Mouse (Mus musculus): ENCODE results near the gene Eftud2. TPM values are rescaled to one million over a fixed set of nuclear protein-coding genes. Genes with fewer than 3 reads are reported as not detected.

Gene Eftud2
- polyA plus RNA-seq, 1 experiment from 2014 or later = 113 TPM

GRCm38 (mm10) chr11:102887433-102887832 is 6.6 kb upstream of the Eftud2 start:
- H3K9me3 ChIP-seq (ENCODE audit: control insufficient read depth, low read length) = no peaks in the 10 kb centered on the region
- ATAC-seq (ENCODE audit: low read depth) = no peak
- peaks cover 2% of the 10 kb centered on the region; the same call in 1 of the 2 replicates for H3K27me3 ChIP-seq (ENCODE audit: control insufficient read depth, insufficient read depth, low read length)
- H3K9ac ChIP-seq (replicated peaks; ENCODE audit: low read depth, low read length) = no peak overlapping the region
- H3K4me1 ChIP-seq (ENCODE audit: control insufficient read depth, insufficient read depth, low read length) = no peaks in the 10 kb centered on the region
- no peak overlapping the region for H3K27ac ChIP-seq (ENCODE audit: low read depth, low read length)
- WGBS = 83% methylated on average over 5 of the region's 5 CpGs
- H3K4me3 ChIP-seq (ENCODE audit: low read depth, low read length) = no peak overlapping the region
- no peaks in the 10 kb centered on the region for H3K36me3 ChIP-seq (ENCODE audit: control insufficient read depth, insufficient read depth, low read length)
- H3K4me2 ChIP-seq (ENCODE audit: low read depth, low read length) = no peak overlapping the region

DNA sequence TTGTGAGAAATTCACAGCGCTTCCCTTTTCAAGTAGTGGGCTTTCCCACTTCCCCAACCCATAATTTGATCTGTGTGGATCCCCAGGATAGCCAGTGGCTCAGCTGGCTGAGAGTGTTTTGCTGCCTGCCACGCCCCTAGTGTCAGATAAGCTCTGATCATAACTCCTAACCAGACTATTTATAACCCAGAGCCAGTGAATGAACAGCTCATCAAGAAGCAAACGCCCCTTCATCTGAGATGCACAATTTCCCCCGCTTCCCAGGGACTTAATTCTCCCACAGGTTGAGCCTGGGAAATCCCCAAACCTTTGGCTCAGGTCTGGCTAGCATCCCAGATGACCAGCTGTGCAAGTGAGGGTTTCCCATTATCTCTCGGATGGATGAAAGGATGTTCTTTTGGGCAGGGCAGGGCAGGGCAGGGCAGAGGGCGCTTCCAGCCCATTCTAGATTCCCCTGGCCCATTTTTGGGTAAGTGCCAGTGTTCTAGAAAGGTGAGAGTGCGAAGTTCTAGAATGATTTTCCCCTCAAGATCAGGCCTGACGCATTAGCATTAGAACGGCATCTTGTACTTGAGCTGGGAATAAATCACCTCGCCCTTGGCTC is 3.9 kb upstream of the Eftud2 start, which contains the start of gene Fam187a:
Gene Fam187a (plus strand): TSS at position 554 of the 604 bp plus-strand sequence.
- WGBS = 49% methylated on average over 10 of the region's 10 CpGs
- no peaks in the 10 kb centered on the region for H3K9me3 ChIP-seq (ENCODE audit: control insufficient read depth, low read length)
- peaks cover 8% of the 10 kb centered on the region for H3K4me1 ChIP-seq (ENCODE audit: control insufficient read depth, insufficient read depth, low read length)
- no peaks in the 10 kb centered on the region for H3K36me3 ChIP-seq (ENCODE audit: control insufficient read depth, insufficient read depth, low read length)
- H3K27ac ChIP-seq (ENCODE audit: low read depth, low read length) = no peak within 1 kb of the TSS
- H3K4me3 ChIP-seq (ENCODE audit: low read depth, low read length) = no peak within 1 kb of the TSS
- H3K9ac ChIP-seq (replicated peaks; ENCODE audit: low read depth, low read length) = no peak within 1 kb of the TSS
- ATAC-seq (ENCODE audit: low read depth) = no peak
- H3K4me2 ChIP-seq (ENCODE audit: low read depth, low read length) = no peak within 1 kb of the TSS
- H3K27me3 ChIP-seq (ENCODE audit: control insufficient read depth, insufficient read depth, low read length) = no peaks in the 10 kb centered on the region

DNA sequence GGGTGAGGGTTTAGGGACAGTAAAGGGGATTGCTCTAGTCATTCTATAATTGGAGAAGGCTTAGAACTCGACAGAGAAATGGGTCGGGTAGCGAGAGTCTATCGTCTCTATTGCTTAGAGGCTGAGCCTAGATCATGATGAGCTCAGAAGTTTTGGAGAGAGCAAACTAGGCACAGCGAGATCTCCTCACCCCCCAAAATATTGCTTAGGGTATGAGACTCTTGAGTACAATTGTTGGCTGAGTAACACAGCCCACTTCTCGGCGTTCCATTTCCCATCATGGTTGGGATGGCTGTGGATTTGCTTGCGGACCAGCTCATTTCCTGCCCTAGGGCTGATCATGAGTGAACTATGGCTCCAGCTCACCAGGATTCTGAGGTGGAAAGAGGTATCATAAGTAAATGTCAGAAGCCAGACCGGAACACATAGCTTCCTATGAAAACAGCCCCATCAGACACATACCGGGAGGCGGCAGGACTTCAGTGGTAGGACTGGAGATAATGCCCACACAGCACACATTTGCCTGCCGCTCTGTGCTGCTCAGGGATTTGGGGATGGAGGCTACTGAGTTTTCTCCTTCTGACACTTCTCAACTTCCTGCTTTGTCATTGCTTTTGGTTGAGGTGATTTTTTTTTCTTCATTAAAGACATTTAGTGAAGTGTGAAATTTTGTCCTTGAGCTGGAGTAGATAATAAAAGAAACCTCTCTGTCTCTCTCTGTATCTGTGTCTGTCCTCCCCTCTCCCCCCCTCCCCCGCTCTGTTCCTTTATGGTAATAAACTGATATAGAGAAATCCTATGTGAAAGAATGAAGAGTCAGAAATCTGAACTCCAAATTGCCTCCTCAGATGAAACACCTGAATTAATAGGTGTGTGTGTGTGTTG is 771 bp upstream of the Eftud2 start:
- peak overlapping the region; percentile 86 for H3K27ac ChIP-seq (ENCODE audit: low read depth, low read length)
- no peak; the same call in 1 of the 2 replicates for ATAC-seq (ENCODE audit: low read depth)
- H3K4me2 ChIP-seq (ENCODE audit: low read depth, low read length) = peak overlapping the region; percentile 75
- H3K4me1 ChIP-seq (ENCODE audit: control insufficient read depth, insufficient read depth, low read length) = peaks cover 12% of the 10 kb centered on the region
- H3K36me3 ChIP-seq (ENCODE audit: control insufficient read depth, insufficient read depth, low read length) = peaks cover 6% of the 10 kb centered on the region; the same call in 1 of the 2 replicates
- 17% methylated on average over 13 of the region's 13 CpGs for WGBS
- peak overlapping the region; percentile 56 for H3K4me3 ChIP-seq (ENCODE audit: low read depth, low read length)
- peak overlapping the region; percentile 72 for H3K9ac ChIP-seq (replicated peaks; ENCODE audit: low read depth, low read length)
- no peaks in the 10 kb centered on the region for H3K27me3 ChIP-seq (ENCODE audit: control insufficient read depth, insufficient read depth, low read length)
- no peaks in the 10 kb centered on the region for H3K9me3 ChIP-seq (ENCODE audit: control insufficient read depth, low read length)

DNA sequence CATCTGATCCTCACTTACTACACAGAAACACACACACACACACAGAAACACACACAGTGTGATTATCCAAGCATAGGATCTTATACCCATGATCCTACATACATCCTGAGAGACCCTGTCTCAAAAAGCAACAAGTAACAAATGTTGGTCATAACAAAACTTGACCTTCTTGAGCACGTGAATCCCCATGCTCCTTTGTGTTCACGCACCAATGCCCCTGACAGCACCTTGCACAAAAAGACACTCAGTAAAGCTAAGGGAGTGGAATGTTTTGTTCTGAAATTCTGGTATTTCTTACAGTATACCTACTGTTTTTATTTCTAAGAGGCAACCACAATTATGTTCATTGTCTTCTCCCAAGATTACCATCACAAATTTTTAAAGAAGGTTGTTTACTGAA is 1.2 kb downstream of the Eftud2 start:
- no peak overlapping the region for H3K4me3 ChIP-seq (ENCODE audit: low read depth, low read length)
- 66% methylated on average over 2 of the region's 2 CpGs for WGBS
- ATAC-seq (ENCODE audit: low read depth) = no peak

DNA sequence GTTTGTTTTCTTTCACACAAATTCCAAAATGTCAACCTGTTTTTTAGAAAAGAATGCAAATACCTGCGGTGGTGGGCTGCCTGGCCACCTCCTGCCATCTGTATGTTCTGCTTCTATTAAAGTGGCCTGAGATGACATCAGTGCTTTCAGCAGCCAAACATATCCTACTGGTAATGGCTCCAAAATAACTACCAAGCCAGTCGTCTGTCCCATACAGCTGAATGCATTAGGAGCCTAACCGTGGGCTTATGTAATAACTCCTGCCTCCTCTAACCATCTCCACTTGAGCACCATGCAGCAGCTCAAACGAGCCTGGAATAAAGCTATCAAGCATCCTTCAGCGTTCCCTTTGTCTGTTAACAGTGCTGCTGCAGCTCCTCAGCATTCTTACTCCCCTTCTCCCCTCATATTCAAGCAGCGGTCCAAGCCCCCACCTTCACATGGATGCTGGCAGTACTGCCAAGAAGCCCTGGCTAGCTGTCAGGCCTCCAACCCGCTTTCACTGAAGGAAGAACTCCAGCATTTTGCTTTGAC is 5.9 kb downstream of the Eftud2 start:
- H3K4me2 ChIP-seq (ENCODE audit: low read depth, low read length) = no peak overlapping the region
- no peak overlapping the region for H3K9ac ChIP-seq (replicated peaks; ENCODE audit: low read depth, low read length)
- H3K4me1 ChIP-seq (ENCODE audit: control insufficient read depth, insufficient read depth, low read length) = peaks cover 5% of the 10 kb centered on the region
- H3K27ac ChIP-seq (ENCODE audit: low read depth, low read length) = no peak overlapping the region
- 92% methylated on average over 7 of the region's 7 CpGs for WGBS
- ATAC-seq (ENCODE audit: low read depth) = no peak
- peaks cover 26% of the 10 kb centered on the region for H3K36me3 ChIP-seq (ENCODE audit: control insufficient read depth, insufficient read depth, low read length)
- H3K27me3 ChIP-seq (ENCODE audit: control insufficient read depth, insufficient read depth, low read length) = no peaks in the 10 kb centered on the region
- no peaks in the 10 kb centered on the region for H3K9me3 ChIP-seq (ENCODE audit: control insufficient read depth, low read length)
- H3K4me3 ChIP-seq (ENCODE audit: low read depth, low read length) = no peak overlapping the region

More for the DNA sequence above, 1.2 kb downstream of the Eftud2 start:
- Histone ChIP-seq H3K36me3 (ENCODE audit: control insufficient read depth, insufficient read depth, low read length) (peaks cover 17% of the 10 kb centered on the region; the same call in 1 of the 2 replicates), H3K4me2 (ENCODE audit: low read depth, low read length) (peak overlapping the region; percentile 75), H3K4me1 (ENCODE audit: control insufficient read depth, insufficient read depth, low read length) (peaks cover 12% of the 10 kb centered on the region), H3K9me3 (ENCODE audit: control insufficient read depth, low read length) (no peaks in the 10 kb centered on the region), H3K27ac (ENCODE audit: low read depth, low read length) (no peak overlapping the region), H3K9ac (replicated peaks; ENCODE audit: low read depth, low read length) (no peak overlapping the region), H3K27me3 (ENCODE audit: control insufficient read depth, insufficient read depth, low read length) (no peaks in the 10 kb centered on the region)

GRCm38 (mm10) chr11:102864272-102864671 is 16.5 kb downstream of the Eftud2 start:
- H3K36me3 ChIP-seq (ENCODE audit: control insufficient read depth, insufficient read depth, low read length) = peaks cover 50% of the 10 kb centered on the region
- no peak overlapping the region for H3K9ac ChIP-seq (replicated peaks; ENCODE audit: low read depth, low read length)
- no peaks in the 10 kb centered on the region for H3K9me3 ChIP-seq (ENCODE audit: control insufficient read depth, low read length)
- H3K4me1 ChIP-seq (ENCODE audit: control insufficient read depth, insufficient read depth, low read length) = no peaks in the 10 kb centered on the region
- no peaks in the 10 kb centered on the region for H3K27me3 ChIP-seq (ENCODE audit: control insufficient read depth, insufficient read depth, low read length)
- no peak for ATAC-seq (ENCODE audit: low read depth)
- H3K4me2 ChIP-seq (ENCODE audit: low read depth, low read length) = no peak overlapping the region
- H3K27ac ChIP-seq (ENCODE audit: low read depth, low read length) = no peak overlapping the region
- WGBS = 45% methylated on average over 4 of the region's 4 CpGs
- no peak overlapping the region for H3K4me3 ChIP-seq (ENCODE audit: low read depth, low read length)

DNA sequence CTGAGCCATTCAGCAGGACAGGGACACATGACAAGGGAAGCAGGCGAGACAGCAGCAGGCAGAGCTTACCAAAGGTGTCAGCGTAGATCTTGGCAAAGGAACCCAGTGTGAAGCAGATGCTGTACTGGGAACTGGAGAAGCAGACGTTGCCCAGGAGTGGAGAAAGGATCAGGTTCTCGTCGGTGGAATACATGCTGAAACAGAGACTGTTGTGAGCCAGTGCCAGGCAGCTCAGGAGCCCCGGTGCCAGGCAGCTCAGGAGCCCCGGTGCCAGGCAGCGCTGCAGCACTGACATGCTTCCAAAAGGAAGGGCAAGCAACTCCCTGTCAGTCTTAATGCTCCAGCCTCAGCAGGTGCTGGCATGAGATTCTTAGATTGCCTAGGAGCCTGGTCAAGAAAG is 20.9 kb downstream of the Eftud2 start:
- Histone ChIP-seq H3K9ac (replicated peaks; ENCODE audit: low read depth, low read length) (no peak overlapping the region), H3K36me3 (ENCODE audit: control insufficient read depth, insufficient read depth, low read length) (peaks cover 47% of the 10 kb centered on the region), H3K4me2 (ENCODE audit: low read depth, low read length) (no peak overlapping the region), H3K4me1 (ENCODE audit: control insufficient read depth, insufficient read depth, low read length) (no peaks in the 10 kb centered on the region), H3K9me3 (ENCODE audit: control insufficient read depth, low read length) (no peaks in the 10 kb centered on the region), H3K27me3 (ENCODE audit: control insufficient read depth, insufficient read depth, low read length) (no peaks in the 10 kb centered on the region), H3K4me3 (ENCODE audit: low read depth, low read length) (no peak overlapping the region), H3K27ac (ENCODE audit: low read depth, low read length) (no peak overlapping the region)
- 94% methylated on average over 8 of the region's 8 CpGs for WGBS
- no peak for ATAC-seq (ENCODE audit: low read depth)

DNA sequence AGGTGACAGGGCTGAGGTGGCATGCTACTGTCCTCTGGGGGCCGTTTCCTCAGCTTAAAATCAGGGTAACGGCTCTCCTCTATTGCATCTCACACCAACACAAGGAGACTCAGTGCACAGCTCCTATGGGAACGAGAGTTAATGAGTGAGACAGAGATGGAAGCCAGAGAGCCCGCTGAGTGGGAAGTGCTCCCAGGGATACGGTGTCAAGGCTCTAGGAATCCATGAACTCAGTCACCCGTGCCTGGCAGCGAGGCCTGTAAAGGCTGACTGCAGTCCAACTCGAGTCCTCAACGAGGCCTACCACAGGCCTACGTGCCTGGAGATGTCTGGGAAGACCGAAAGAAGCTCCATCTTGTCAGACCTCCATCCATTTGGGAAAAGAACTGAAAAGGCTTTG is 21.8 kb downstream of the Eftud2 start:
- H3K27ac ChIP-seq (ENCODE audit: low read depth, low read length) = no peak overlapping the region
- ATAC-seq (ENCODE audit: low read depth) = no peak
- no peaks in the 10 kb centered on the region for H3K27me3 ChIP-seq (ENCODE audit: control insufficient read depth, insufficient read depth, low read length)
- no peaks in the 10 kb centered on the region for H3K9me3 ChIP-seq (ENCODE audit: control insufficient read depth, low read length)
- 82% methylated on average over 11 of the region's 11 CpGs for WGBS
- no peak overlapping the region for H3K4me2 ChIP-seq (ENCODE audit: low read depth, low read length)
- peaks cover 45% of the 10 kb centered on the region for H3K36me3 ChIP-seq (ENCODE audit: control insufficient read depth, insufficient read depth, low read length)
- H3K9ac ChIP-seq (replicated peaks; ENCODE audit: low read depth, low read length) = no peak overlapping the region
- H3K4me1 ChIP-seq (ENCODE audit: control insufficient read depth, insufficient read depth, low read length) = no peaks in the 10 kb centered on the region
- H3K4me3 ChIP-seq (ENCODE audit: low read depth, low read length) = no peak overlapping the region

GRCm38 (mm10) chr11:102855941-102856340 is 24.8 kb downstream of the Eftud2 start:
- no peak overlapping the region for H3K4me2 ChIP-seq (ENCODE audit: low read depth, low read length)
- no peak overlapping the region for H3K4me3 ChIP-seq (ENCODE audit: low read depth, low read length)
- H3K4me1 ChIP-seq (ENCODE audit: control insufficient read depth, insufficient read depth, low read length) = no peaks in the 10 kb centered on the region
- no peaks in the 10 kb centered on the region for H3K9me3 ChIP-seq (ENCODE audit: control insufficient read depth, low read length)
- no peak for ATAC-seq (ENCODE audit: low read depth)
- H3K27ac ChIP-seq (ENCODE audit: low read depth, low read length) = no peak overlapping the region
- H3K27me3 ChIP-seq (ENCODE audit: control insufficient read depth, insufficient read depth, low read length) = no peaks in the 10 kb centered on the region
- H3K36me3 ChIP-seq (ENCODE audit: control insufficient read depth, insufficient read depth, low read length) = peaks cover 40% of the 10 kb centered on the region
- H3K9ac ChIP-seq (replicated peaks; ENCODE audit: low read depth, low read length) = no peak overlapping the region
- WGBS = 91% methylated on average over 6 of the region's 6 CpGs

Measured in neural tube, embryonic 14.5 days (tissue).